Mouse (Mus musculus): ENCODE results near the gene Rab6b. TPM values are rescaled to one million over a fixed set of nuclear protein-coding genes. Genes with fewer than 3 reads are reported as not detected.
A peak's percentile ranks its signal among the peaks of the same experiment; 100 is the strongest.

Rab6b gene
- polyA plus RNA-seq, 1 experiment from 2014 or later = 5.6 TPM

- H3K9me3 ChIP-seq = no peaks in the 10 kb centered on the region
- peak; percentile 86 for ATAC-seq (ENCODE audit: insufficient read depth, low FRiP score, low read depth)
- peak overlapping the region; percentile 46 for H3K4me3 ChIP-seq (replicated peaks)
- H3K4me2 ChIP-seq = peak overlapping the region; percentile 79
- peaks cover 9% of the 10 kb centered on the region for H3K4me1 ChIP-seq
- WGBS = 3% methylated on average over 20 of the region's 20 CpGs
- peak overlapping the region; percentile 78 for H3K27ac ChIP-seq
- H3K9ac ChIP-seq = peak overlapping the region; percentile 46; the same call in 1 of the 2 replicates
- H3K27me3 ChIP-seq (replicated peaks) = no peaks in the 10 kb centered on the region
- no peaks in the 10 kb centered on the region for H3K36me3 ChIP-seq
Measured at GRCm38 (mm10) chr9:103180807-103181565, 69.4 kb downstream of the Rab6b start.

GRCm38 (mm10) chr9:103181886-103182285, 70.3 kb downstream of the Rab6b start:
- Histone ChIP-seq H3K4me2 (no peak overlapping the region), H3K36me3 (no peaks in the 10 kb centered on the region), H3K27ac (no peak overlapping the region), H3K4me1 (peaks cover 9% of the 10 kb centered on the region), H3K9ac (no peak overlapping the region), H3K4me3 (replicated peaks) (no peak overlapping the region), H3K9me3 (no peaks in the 10 kb centered on the region), H3K27me3 (replicated peaks) (no peaks in the 10 kb centered on the region)
- WGBS = 90% methylated on average over 8 of the region's 8 CpGs
- no peak for ATAC-seq (ENCODE audit: insufficient read depth, low FRiP score, low read depth)

GRCm38 (mm10) chr9:103184855-103185254, 73.3 kb downstream of the Rab6b start:
- ATAC-seq (ENCODE audit: insufficient read depth, low FRiP score, low read depth) = no peak
- H3K4me2 ChIP-seq = no peak overlapping the region
- H3K4me1 ChIP-seq = peaks cover 9% of the 10 kb centered on the region
- no peak overlapping the region for H3K4me3 ChIP-seq (replicated peaks)
- H3K36me3 ChIP-seq = peaks cover 16% of the 10 kb centered on the region; the same call in 1 of the 2 replicates
- WGBS = 52% methylated on average over 4 of the region's 4 CpGs
- H3K27me3 ChIP-seq (replicated peaks) = no peaks in the 10 kb centered on the region
- H3K9me3 ChIP-seq = no peaks in the 10 kb centered on the region
- no peak overlapping the region for H3K27ac ChIP-seq
- H3K9ac ChIP-seq = no peak overlapping the region

- 91% methylated on average over 8 of the region's 8 CpGs for WGBS
Measured at GRCm38 (mm10) chr9:103185946-103186345, 74.4 kb downstream of the Rab6b start.

GRCm38 (mm10) chr9:103186747-103187146, 75.2 kb downstream of the Rab6b start:
- H3K27me3 ChIP-seq (replicated peaks) = no peaks in the 10 kb centered on the region
- WGBS = 66% methylated on average over 9 of the region's 9 CpGs
- H3K4me1 ChIP-seq = no peaks in the 10 kb centered on the region
- no peaks in the 10 kb centered on the region for H3K9me3 ChIP-seq
- peaks cover 26% of the 10 kb centered on the region for H3K36me3 ChIP-seq
- no peak overlapping the region for H3K4me3 ChIP-seq (replicated peaks)
- no peak for ATAC-seq (ENCODE audit: insufficient read depth, low FRiP score, low read depth)
- no peak overlapping the region for H3K9ac ChIP-seq
- H3K4me2 ChIP-seq = no peak overlapping the region
- H3K27ac ChIP-seq = no peak overlapping the region

More at GRCm38 (mm10) chr9:103185946-103186345, 74.4 kb downstream of the Rab6b start:
- Histone ChIP-seq H3K4me2 (no peak overlapping the region), H3K27ac (no peak overlapping the region), H3K4me3 (replicated peaks) (no peak overlapping the region), H3K27me3 (replicated peaks) (no peaks in the 10 kb centered on the region), H3K9me3 (no peaks in the 10 kb centered on the region), H3K9ac (no peak overlapping the region), H3K36me3 (peaks cover 24% of the 10 kb centered on the region), H3K4me1 (no peaks in the 10 kb centered on the region)
- ATAC-seq (ENCODE audit: insufficient read depth, low FRiP score, low read depth) = no peak

GRCm38 (mm10) chr9:103188416-103188815, 76.8 kb downstream of the Rab6b start:
- 96% methylated on average over 4 of the region's 4 CpGs for WGBS
- no peak for ATAC-seq (ENCODE audit: insufficient read depth, low FRiP score, low read depth)
- Histone ChIP-seq H3K27me3 (replicated peaks) (no peaks in the 10 kb centered on the region), H3K27ac (no peak overlapping the region), H3K36me3 (peaks cover 35% of the 10 kb centered on the region), H3K9me3 (no peaks in the 10 kb centered on the region), H3K9ac (no peak overlapping the region), H3K4me1 (no peaks in the 10 kb centered on the region), H3K4me3 (replicated peaks) (no peak overlapping the region), H3K4me2 (no peak overlapping the region)

GRCm38 (mm10) chr9:103201561-103202260, 90.1 kb downstream of the Rab6b start, which contains the start of gene Srprb:
TSS of gene Srprb (minus strand) at chr9:103202137.
- Histone ChIP-seq H3K4me2 (peak within 1 kb of the TSS; percentile 61), H3K4me1 (no peaks in the 10 kb centered on the region), H3K9me3 (no peaks in the 10 kb centered on the region), H3K27ac (peak within 1 kb of the TSS; percentile 83), H3K36me3 (peaks cover 13% of the 10 kb centered on the region; the same call in 1 of the 2 replicates), H3K9ac (peak within 1 kb of the TSS; percentile 56), H3K27me3 (replicated peaks) (no peaks in the 10 kb centered on the region), H3K4me3 (replicated peaks) (peak within 1 kb of the TSS; percentile 67)
- ATAC-seq (ENCODE audit: insufficient read depth, low FRiP score, low read depth) = peak; percentile 98
- under 1% methylated on average over 45 of the region's 45 CpGs for WGBS

GRCm38 (mm10) chr9:103205786-103206185, 94.2 kb downstream of the Rab6b start:
- 91% methylated on average over 5 of the region's 5 CpGs for WGBS
- Histone ChIP-seq H3K4me2 (no peak overlapping the region), H3K4me3 (replicated peaks) (no peak overlapping the region), H3K9me3 (no peaks in the 10 kb centered on the region), H3K36me3 (no peaks in the 10 kb centered on the region), H3K9ac (no peak overlapping the region), H3K4me1 (no peaks in the 10 kb centered on the region), H3K27ac (no peak overlapping the region), H3K27me3 (replicated peaks) (no peaks in the 10 kb centered on the region)
- ATAC-seq (ENCODE audit: insufficient read depth, low FRiP score, low read depth) = no peak

- WGBS = 9% methylated on average over 16 of the region's 16 CpGs
- Histone ChIP-seq H3K4me2 (peak overlapping the region; percentile 61), H3K4me1 (no peaks in the 10 kb centered on the region), H3K36me3 (no peaks in the 10 kb centered on the region), H3K27ac (no peak overlapping the region), H3K4me3 (replicated peaks) (peak overlapping the region; percentile 17; the same call in 1 of the 2 replicates), H3K27me3 (replicated peaks) (no peaks in the 10 kb centered on the region), H3K9me3 (no peaks in the 10 kb centered on the region), H3K9ac (no peak overlapping the region)
- ATAC-seq (ENCODE audit: insufficient read depth, low FRiP score, low read depth) = peak; percentile 83
Measured at GRCm38 (mm10) chr9:103207846-103208245, 96.3 kb downstream of the Rab6b start.

GRCm38 (mm10) chr9:103208802-103209423, 97.3 kb downstream of the Rab6b start:
- Histone ChIP-seq H3K9me3 (no peaks in the 10 kb centered on the region), H3K4me3 (replicated peaks) (no peak overlapping the region), H3K9ac (no peak overlapping the region), H3K36me3 (no peaks in the 10 kb centered on the region), H3K4me1 (no peaks in the 10 kb centered on the region), H3K4me2 (no peak overlapping the region), H3K27ac (no peak overlapping the region), H3K27me3 (replicated peaks) (no peaks in the 10 kb centered on the region)
- WGBS = 67% methylated on average over 6 of the region's 6 CpGs
- ATAC-seq (ENCODE audit: insufficient read depth, low FRiP score, low read depth) = no peak

GRCm38 (mm10) chr9:103212654-103213420, 101.2 kb downstream of the Rab6b start:
- no peak overlapping the region for H3K27ac ChIP-seq
- ATAC-seq (ENCODE audit: insufficient read depth, low FRiP score, low read depth) = no peak
- H3K9me3 ChIP-seq = no peaks in the 10 kb centered on the region
- peak overlapping the region; percentile 25; the same call in 1 of the 2 replicates for H3K4me2 ChIP-seq
- 73% methylated on average over 28 of the region's 28 CpGs for WGBS
- H3K9ac ChIP-seq = no peak overlapping the region
- H3K27me3 ChIP-seq (replicated peaks) = no peaks in the 10 kb centered on the region
- no peak overlapping the region for H3K4me3 ChIP-seq (replicated peaks)
- no peaks in the 10 kb centered on the region for H3K36me3 ChIP-seq
- H3K4me1 ChIP-seq = no peaks in the 10 kb centered on the region

Measured in stomach, embryonic 15.5 days (tissue).